ENCODE assay signal across 28 mouse cellular contexts in genomic region chr16:73915425-73915824, GRCm38 (mm10).
DNase-seq lines count a peak whose midpoint lies in the region; ATAC-seq and TF ChIP-seq lines count a peak whose summit lies in the region.
"Had no signal": no experiment of that assay in that cellular context is flagged by ENCODE, and none has a peak within 500 bp of the region (broad histone marks: within the 10 kb centered on the region; RNA-seq: fewer than 3 reads in every experiment).

No protein-coding gene starts in this region.

- no peaks in the 10 kb centered on the region for H3K9me3 ChIP-seq in heart, embryonic 14.5 days (ENCODE audit: control insufficient read depth, low read length)
- H3K9me3 ChIP-seq in lung, embryonic 15.5 days = no peaks in the 10 kb centered on the region
- no peaks in the 10 kb centered on the region for H3K9me3 ChIP-seq in G1E (replicated peaks)
- H3K9me3 ChIP-seq: embryonic facial prominence, embryonic 10.5 days; embryonic facial prominence, embryonic 13.5 days; forebrain, embryonic 12.5 days; heart, embryonic 10.5 days had no signal

- no peak overlapping the region for H3K4me3 ChIP-seq in heart, embryonic 14.5 days (ENCODE audit: control insufficient read depth in 1 of 2, insufficient read depth in 1 of 2, low read depth in 1 of 2, low read length in 2 of 2)
- H3K4me3 ChIP-seq in lung, embryonic 15.5 days = no peak overlapping the region
- H3K4me3 ChIP-seq in G1E (ENCODE audit: low read depth, low read length) = no peak overlapping the region
- H3K4me3 ChIP-seq: embryonic facial prominence, embryonic 10.5 days; embryonic facial prominence, embryonic 13.5 days; erythroblast, embryonic 14.5 days; forebrain, embryonic 12.5 days; gastrocnemius, adult 2 months; heart, embryonic 10.5 days had no signal

- no peak for DNase-seq in heart, adult 8-10 months (ENCODE audit: low spot score)
- no peak for DNase-seq in lung, adult 18-20 months
- DNase-seq in 416B (ENCODE audit: low read depth) (peak; percentile 22), G1E (ENCODE audit: low spot score) (no peak)
- no peak for DNase-seq in gastrocnemius, adult 8-10 months (ENCODE audit: low spot score in 2 of 2)
- DNase-seq: adrenal gland, postnatal 10 days; cerebellum, adult 11-12 months; cerebellum, adult 8-10 months; cerebellum, postnatal 10 days; cerebellum, postnatal 36 days; embryo, embryonic 11 days; gastrocnemius, adult 2 months; gastrocnemius, postnatal 25 days; heart, adult 18-20 months; heart, postnatal 14 days; heart, postnatal 4 days had no signal

- no peak overlapping the region for H3K9ac ChIP-seq in heart, embryonic 14.5 days (ENCODE audit: low read length)
- no peak overlapping the region for H3K9ac ChIP-seq in lung, embryonic 15.5 days
- H3K9ac ChIP-seq: embryonic facial prominence, embryonic 13.5 days; forebrain, embryonic 12.5 days; hindbrain, embryonic 14.5 days had no signal

- 68% methylated on average over 4 of the region's 4 CpGs for WGBS in heart, embryonic 14.5 days
- 65% methylated on average over 4 of the region's 4 CpGs for WGBS in lung, embryonic 15.5 days

- peaks cover 0 to 6% of the 10 kb centered on the region in 2 experiments; a peak in 1 of 4 replicates for H3K4me1 ChIP-seq in heart, embryonic 14.5 days (ENCODE audit: control insufficient read depth in 2 of 2, insufficient read depth in 2 of 2, low read length in 2 of 2)
- no peaks in the 10 kb centered on the region for H3K4me1 ChIP-seq in lung, embryonic 15.5 days
- 0 out of 2 replicates have a peak, but pooled peaks cover 2% of the 10 kb centered on the region for H3K4me1 ChIP-seq in G1E (ENCODE audit: insufficient read depth, low read depth, low read length)
- H3K4me1 ChIP-seq: embryonic facial prominence, embryonic 10.5 days; embryonic facial prominence, embryonic 13.5 days; forebrain, embryonic 12.5 days had no signal

- H3K27me3 ChIP-seq in heart, embryonic 14.5 days (ENCODE audit: control insufficient read depth, insufficient read depth, low read length) = no peaks in the 10 kb centered on the region
- no peaks in the 10 kb centered on the region for H3K27me3 ChIP-seq in lung, embryonic 15.5 days
- H3K27me3 ChIP-seq in G1E (ENCODE audit: insufficient read depth, low read length) = no peaks in the 10 kb centered on the region
- H3K27me3 ChIP-seq: embryonic facial prominence, embryonic 13.5 days; forebrain, embryonic 12.5 days; Patski had no signal

- no peaks in the 10 kb centered on the region for H3K36me3 ChIP-seq in heart, embryonic 14.5 days (ENCODE audit: control insufficient read depth, insufficient read depth, low read length)
- H3K36me3 ChIP-seq in lung, embryonic 15.5 days = no peaks in the 10 kb centered on the region
- H3K36me3 ChIP-seq in G1E (replicated peaks) = no peaks in the 10 kb centered on the region
- H3K36me3 ChIP-seq: embryonic facial prominence, embryonic 10.5 days; forebrain, embryonic 12.5 days; heart, embryonic 10.5 days had no signal

- no peak overlapping the region for H3K27ac ChIP-seq in heart, embryonic 14.5 days (replicated peaks in 1 of 2; ENCODE audit: control insufficient read depth in 1 of 2, insufficient read depth in 1 of 2, low read depth in 2 of 2, low read length in 2 of 2)
- peak overlapping the region; percentile 44; the same call in 1 of the 2 replicates for H3K27ac ChIP-seq in lung, embryonic 15.5 days
- H3K27ac ChIP-seq: embryonic facial prominence, embryonic 10.5 days; embryonic facial prominence, embryonic 13.5 days; forebrain, embryonic 12.5 days; gastrocnemius, adult 2 months; heart, embryonic 10.5 days; hindbrain, embryonic 14.5 days; hindbrain, postnatal 0 days had no signal

- TF ChIP-seq CTCF in G1E (IDR thresholded peaks at IDR 0.05; ENCODE audit: low read depth, low read length) = no peak

- H3K4me2 ChIP-seq in heart, embryonic 14.5 days (ENCODE audit: low read length) = peak overlapping the region; percentile 18; the same call in 1 of the 2 replicates
- H3K4me2 ChIP-seq in lung, embryonic 15.5 days = no peak overlapping the region
- H3K4me2 ChIP-seq: embryonic facial prominence, embryonic 13.5 days; forebrain, embryonic 12.5 days; hindbrain, embryonic 14.5 days had no signal

- no peak for ATAC-seq in heart, embryonic 14.5 days (ENCODE audit: insufficient number of reproducible peaks, insufficient read depth, low FRiP score, low read depth)
- peak; percentile 65; the same call in 1 of the 2 replicates for ATAC-seq in lung, embryonic 15.5 days (ENCODE audit: borderline replicate concordance, extremely low read depth, low FRiP score, low TSS enrichment)
- ATAC-seq in G1E (ENCODE audit: extremely low read depth, insufficient number of reproducible peaks, low FRiP score, poor library complexity, severe bottlenecking) = peak; percentile 66
- no peak for ATAC-seq in inflammation-experienced regulatory T-cells, adult 6 months
- ATAC-seq: forebrain, embryonic 16.5 days; hindbrain, postnatal 0 days; Patski had no signal

Comparison
In these comparisons a context has a peak if more than half of its experiments do, and no peak if none do; other contexts are left out.
1. ATAC-seq: peak in lung, embryonic 15.5 days (single experiment) and G1E (single experiment); none in heart, embryonic 14.5 days (single experiment) and inflammation-experienced regulatory T-cells, adult 6 months (single experiment).